Mouse (Mus musculus) spleen, adult 2 months (tissue): ENCODE measurements around the gene Egfr.

Experiments
- CTCF ChIP-seq: fragments of 200-500 bp; IDR thresholded peaks from 2 replicates; pipeline ENCODE4 v1.5.1; 2011; ENCODE audit warnings: mild to moderate bottlenecking, inconsistent platforms; ENCODE audit not compliant: insufficient read depth, insufficient read length, insufficient replicate concordance; ENCODE audit errors: extremely low read depth
- POLR2A ChIP-seq: fragments of 200-500 bp; IDR thresholded peaks from 2 replicates; pipeline ENCODE4 v1.6.1; 2011; ENCODE audit warnings: low read depth, low read length, inconsistent platforms

GRCm38 (mm10) chr11:16823830-16824545, 72.0 kb downstream of the Egfr start:
- TF ChIP-seq CTCF: no peak
- TF ChIP-seq POLR2A: no peak
